Mouse (Mus musculus): Measurements from ENCODE around the gene Syde2. TPM values are rescaled to one million over a fixed set of nuclear protein-coding genes. Genes with fewer than 3 reads are reported as not detected.

Syde2 gene
- polyA plus RNA-seq, 1 experiment from 2014 or later: 0.52 TPM

DNA sequence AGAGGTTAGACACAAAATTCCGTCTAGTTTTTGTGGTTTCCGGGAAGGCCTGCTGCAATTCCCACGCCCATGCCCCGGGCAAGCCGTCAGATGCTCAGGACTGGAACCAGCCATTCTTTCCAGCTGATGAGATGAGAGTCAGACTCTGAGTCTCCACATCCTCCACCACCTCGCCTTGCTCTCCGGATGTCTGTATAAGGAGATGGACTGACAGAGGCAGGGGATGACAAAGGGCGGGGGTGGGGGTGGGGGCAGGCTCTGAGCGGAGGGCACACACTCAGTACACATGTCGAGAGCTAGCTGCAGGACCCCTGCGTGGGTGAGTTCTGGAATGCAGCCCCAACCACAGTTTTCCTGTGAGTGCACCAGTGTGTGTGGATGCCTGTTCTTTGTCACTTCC lies 57.3 kb downstream of the Syde2 start:
- Histone ChIP-seq H3K27ac (no peak overlapping the region), H3K4me3 (replicated peaks) (no peak overlapping the region), H3K9me3 (no peaks in the 10 kb centered on the region; the same call in 1 of the 2 replicates), H3K4me1 (replicated peaks) (no peaks in the 10 kb centered on the region), H3K36me3 (no peaks in the 10 kb centered on the region), H3K9ac (replicated peaks) (no peak overlapping the region), H3K4me2 (replicated peaks) (no peak overlapping the region), H3K27me3 (peaks cover 4% of the 10 kb centered on the region)
- no peak for ATAC-seq
- WGBS: 60% methylated on average over 11 of the region's 11 CpGs

DNA sequence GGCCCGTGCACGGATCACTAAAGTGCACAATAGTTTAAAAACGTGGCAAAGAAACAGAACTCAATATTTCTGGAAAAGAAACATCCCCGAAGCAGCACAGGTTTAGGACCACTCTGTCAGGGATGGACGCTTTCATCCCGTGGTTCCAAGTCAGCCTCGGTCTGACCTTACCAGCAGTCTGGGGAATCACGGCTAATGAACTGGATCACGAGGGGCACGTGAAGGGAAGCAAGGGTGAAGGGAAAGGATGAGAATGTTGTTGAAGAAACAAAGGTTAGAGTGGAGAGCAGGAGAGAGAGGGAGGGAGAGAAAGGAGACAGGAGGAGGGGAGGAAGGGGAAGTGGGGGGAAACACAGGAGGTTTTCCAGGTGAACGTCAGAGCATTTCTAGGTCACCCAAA lies 58.4 kb downstream of the Syde2 start:
- Histone ChIP-seq H3K4me2 (replicated peaks) (no peak overlapping the region), H3K27ac (no peak overlapping the region), H3K36me3 (no peaks in the 10 kb centered on the region), H3K27me3 (peaks cover 4% of the 10 kb centered on the region), H3K9ac (replicated peaks) (no peak overlapping the region), H3K4me1 (replicated peaks) (peaks cover 5% of the 10 kb centered on the region), H3K9me3 (no peaks in the 10 kb centered on the region), H3K4me3 (replicated peaks) (no peak overlapping the region)
- 84% methylated on average over 11 of the region's 11 CpGs for WGBS
- no peak for ATAC-seq

DNA sequence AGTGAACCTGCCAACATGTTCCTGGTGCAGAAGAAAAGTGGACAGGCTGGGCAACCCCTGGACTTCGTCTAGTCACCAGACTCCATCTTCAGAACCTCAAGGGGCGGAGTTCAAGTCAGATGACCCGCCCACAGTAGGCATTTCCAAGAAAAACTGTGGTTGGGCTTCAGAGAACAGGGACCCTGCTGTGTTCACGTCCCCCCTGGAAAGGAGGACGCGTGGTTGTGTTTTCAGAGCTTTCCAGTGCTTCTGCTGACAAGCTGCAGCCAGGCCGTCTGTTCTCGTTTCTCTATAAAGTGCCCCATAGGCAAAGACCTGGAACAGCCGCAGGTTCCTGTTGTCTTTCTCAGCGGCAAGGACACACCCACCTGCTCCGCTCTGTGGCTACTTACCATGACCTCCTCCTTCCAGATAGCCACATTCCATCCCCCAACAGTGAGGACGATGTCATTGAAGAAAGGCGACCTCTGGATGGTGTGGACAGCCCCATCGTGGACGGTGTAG lies 60.1 kb downstream of the Syde2 start:
- H3K27ac ChIP-seq: no peak overlapping the region
- peaks cover 4% of the 10 kb centered on the region for H3K27me3 ChIP-seq
- H3K36me3 ChIP-seq: no peaks in the 10 kb centered on the region
- no peak overlapping the region for H3K4me3 ChIP-seq (replicated peaks)
- no peak overlapping the region for H3K4me2 ChIP-seq (replicated peaks)
- no peak for ATAC-seq
- no peaks in the 10 kb centered on the region for H3K9me3 ChIP-seq
- peaks cover 14% of the 10 kb centered on the region for H3K4me1 ChIP-seq (replicated peaks)
- no peak overlapping the region for H3K9ac ChIP-seq (replicated peaks)
- 26% methylated on average over 15 of the region's 15 CpGs for WGBS

DNA sequence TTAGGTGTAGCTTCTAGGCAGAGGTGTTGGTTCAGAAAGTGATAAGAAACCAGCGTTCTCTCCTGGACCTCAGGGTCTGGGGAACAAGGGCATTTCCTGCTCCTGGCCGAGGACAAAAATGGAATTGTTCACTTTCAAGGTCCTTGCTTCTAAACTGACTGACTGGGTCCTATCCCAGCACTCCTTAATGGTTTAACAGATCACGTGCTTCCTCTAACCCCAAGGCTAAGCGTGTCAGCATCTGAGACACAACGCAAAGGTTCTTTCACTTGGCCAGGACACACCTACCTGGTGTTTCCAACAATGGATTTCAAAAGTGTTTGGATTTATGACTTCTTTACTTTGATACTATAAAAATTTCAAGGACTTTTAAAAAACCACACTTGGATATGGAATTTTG lies 62.3 kb downstream of the Syde2 start:
- Histone ChIP-seq H3K4me2 (replicated peaks) (no peak overlapping the region), H3K27me3 (peaks cover 11% of the 10 kb centered on the region), H3K4me1 (replicated peaks) (peaks cover 19% of the 10 kb centered on the region), H3K9ac (replicated peaks) (no peak overlapping the region), H3K4me3 (replicated peaks) (no peak overlapping the region), H3K36me3 (no peaks in the 10 kb centered on the region), H3K27ac (no peak overlapping the region), H3K9me3 (no peaks in the 10 kb centered on the region)
- 95% methylated on average over 5 of the region's 5 CpGs for WGBS
- no peak for ATAC-seq

DNA sequence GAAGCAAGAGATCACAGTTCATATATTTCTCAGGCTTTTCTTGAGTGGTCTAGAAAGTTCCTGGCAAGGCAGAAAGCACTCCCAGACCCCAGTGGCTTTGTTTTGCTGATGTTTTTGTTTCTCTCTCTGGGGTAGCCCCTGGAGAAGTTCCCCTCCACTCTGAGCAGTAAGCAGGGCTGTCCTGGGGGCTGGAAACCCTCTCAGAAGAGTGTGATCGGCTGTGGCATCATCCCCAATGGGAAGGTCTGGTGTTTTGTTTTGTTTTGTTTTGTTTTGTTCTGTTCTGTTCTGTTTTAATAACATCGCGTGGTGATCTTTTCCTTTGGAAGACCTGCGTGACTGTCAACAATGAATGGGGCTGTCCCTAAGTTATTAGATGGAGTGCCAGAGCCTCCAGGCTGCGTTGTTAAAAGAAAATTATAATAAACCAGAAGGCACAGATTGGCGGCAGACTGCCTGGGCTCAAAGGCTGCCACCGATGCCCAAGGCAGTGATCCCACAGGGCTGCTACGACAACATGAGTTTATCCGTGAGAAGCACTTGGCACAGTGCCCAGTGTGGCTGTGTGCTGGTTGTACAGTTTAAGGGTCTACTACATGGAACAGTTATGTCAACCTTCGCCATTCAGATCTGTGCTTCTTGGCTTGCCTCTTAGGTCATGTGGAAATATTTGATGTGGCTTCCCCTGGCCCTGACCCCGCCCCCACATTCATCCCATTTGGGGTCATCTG lies 63.8 kb downstream of the Syde2 start:
- Histone ChIP-seq H3K27ac (peak overlapping the region; percentile 51), H3K4me2 (replicated peaks) (no peak overlapping the region), H3K4me1 (replicated peaks) (peaks cover 19% of the 10 kb centered on the region)

DNA sequence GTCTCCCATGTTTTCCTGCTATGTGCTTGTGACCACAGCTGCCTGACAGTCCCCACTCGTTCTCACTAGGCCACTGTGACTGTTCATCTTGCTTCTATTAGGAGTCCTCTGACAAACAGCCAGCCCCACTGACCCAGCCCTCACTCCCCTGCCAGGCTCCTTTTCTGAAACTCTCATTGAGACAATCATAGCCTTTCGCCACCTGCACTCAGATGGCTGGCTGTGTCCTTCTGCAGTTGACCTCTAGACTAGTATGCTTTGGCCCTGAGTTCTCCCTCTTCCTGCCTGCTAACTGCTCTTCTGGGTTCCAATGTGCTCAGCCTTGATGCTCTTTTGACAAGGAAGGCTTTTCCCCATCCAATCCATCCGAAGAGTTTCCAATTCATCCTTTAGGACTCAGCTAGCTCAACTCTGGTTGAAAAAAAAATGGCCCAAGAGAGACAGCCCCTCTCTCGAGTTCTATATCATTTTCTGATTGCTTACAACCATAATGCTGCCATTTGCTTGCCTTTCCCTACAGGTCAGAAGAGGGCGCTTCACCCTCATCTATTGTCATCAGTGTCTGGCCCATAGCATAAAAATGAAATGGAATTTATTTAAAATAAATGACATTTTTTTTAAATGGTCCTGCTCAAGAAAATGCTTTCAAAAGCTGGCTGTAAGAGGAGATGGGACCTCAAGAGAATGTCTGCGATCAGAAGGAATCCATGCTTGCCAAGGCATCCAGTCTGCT lies 65.6 kb downstream of the Syde2 start:
- Histone ChIP-seq H3K36me3 (no peaks in the 10 kb centered on the region), H3K9me3 (no peaks in the 10 kb centered on the region), H3K9ac (replicated peaks) (no peak overlapping the region)

More for the DNA sequence above, 63.8 kb downstream of the Syde2 start:
- H3K9ac ChIP-seq (replicated peaks): 0 out of 2 replicates have a peak overlapping the region, but pooled peaks have one; percentile 36
- peaks cover 11% of the 10 kb centered on the region for H3K27me3 ChIP-seq
- H3K9me3 ChIP-seq: no peaks in the 10 kb centered on the region
- no peaks in the 10 kb centered on the region for H3K36me3 ChIP-seq
- 37% methylated on average over 11 of the region's 11 CpGs for WGBS
- H3K4me3 ChIP-seq (replicated peaks): no peak overlapping the region
- peak; percentile 87 for ATAC-seq

DNA sequence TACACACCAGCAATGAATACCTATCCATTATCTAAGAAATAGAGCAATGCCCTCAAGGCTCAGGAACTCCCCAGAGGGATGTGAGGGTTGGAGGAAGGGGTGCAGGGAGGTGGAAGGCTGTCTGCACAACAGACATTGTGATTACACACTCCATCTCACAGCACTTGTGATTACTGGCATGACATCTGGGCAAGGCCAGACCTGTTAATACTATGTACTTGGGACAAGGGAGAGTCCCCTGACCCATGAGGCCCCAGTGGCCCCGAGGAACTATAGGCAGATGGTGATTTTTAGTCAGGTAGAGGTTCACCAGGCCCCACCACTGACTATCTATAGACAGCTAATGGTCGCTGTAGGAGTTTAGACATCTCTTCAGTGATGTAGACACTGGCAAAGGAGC lies 66.2 kb downstream of the Syde2 start:
- Histone ChIP-seq H3K9me3 (no peaks in the 10 kb centered on the region), H3K4me1 (replicated peaks) (peaks cover 19% of the 10 kb centered on the region), H3K4me2 (replicated peaks) (no peak overlapping the region), H3K4me3 (replicated peaks) (no peak overlapping the region), H3K27ac (no peak overlapping the region), H3K36me3 (no peaks in the 10 kb centered on the region), H3K27me3 (0 out of 2 replicates have a peak, but pooled peaks cover 7% of the 10 kb centered on the region), H3K9ac (replicated peaks) (no peak overlapping the region)
- ATAC-seq: no peak
- 83% methylated on average over 2 of the region's 2 CpGs for WGBS

More for the DNA sequence above, 65.6 kb downstream of the Syde2 start:
- no peak for ATAC-seq
- H3K4me1 ChIP-seq (replicated peaks): peaks cover 19% of the 10 kb centered on the region
- H3K27ac ChIP-seq: no peak overlapping the region
- H3K4me2 ChIP-seq (replicated peaks): no peak overlapping the region
- H3K27me3 ChIP-seq: peaks cover 11% of the 10 kb centered on the region
- WGBS: 72% methylated on average over 6 of the region's 6 CpGs
- no peak overlapping the region for H3K4me3 ChIP-seq (replicated peaks)

DNA sequence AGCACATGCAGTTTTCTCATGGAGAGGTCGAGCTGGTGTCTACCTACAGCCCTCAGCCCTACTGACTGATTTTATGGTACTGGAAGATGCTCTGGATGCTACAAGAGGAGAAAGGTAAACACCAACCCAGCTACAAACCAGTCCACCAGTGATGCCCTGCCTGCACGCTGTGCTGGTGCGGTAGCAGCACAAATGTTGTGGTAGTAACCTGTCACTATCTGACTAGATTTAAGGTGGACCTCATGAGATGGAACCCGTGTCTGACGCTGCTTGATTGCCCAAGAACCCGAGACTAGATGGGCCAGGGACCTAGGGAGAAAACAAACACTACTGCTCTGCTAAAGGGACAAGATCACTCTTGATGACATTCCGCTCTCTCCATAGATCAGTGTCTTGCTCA lies 69.5 kb downstream of the Syde2 start:
- H3K27me3 ChIP-seq: 0 out of 2 replicates have a peak, but pooled peaks cover 7% of the 10 kb centered on the region
- no peak overlapping the region for H3K9ac ChIP-seq (replicated peaks)
- ATAC-seq: no peak
- 0 out of 2 replicates have a peak, but pooled peaks cover 6% of the 10 kb centered on the region for H3K4me1 ChIP-seq (replicated peaks)
- H3K36me3 ChIP-seq: no peaks in the 10 kb centered on the region
- H3K27ac ChIP-seq: no peak overlapping the region
- WGBS: 84% methylated on average over 7 of the region's 7 CpGs
- H3K4me2 ChIP-seq (replicated peaks): no peak overlapping the region
- H3K4me3 ChIP-seq (replicated peaks): no peak overlapping the region
- no peaks in the 10 kb centered on the region for H3K9me3 ChIP-seq

DNA sequence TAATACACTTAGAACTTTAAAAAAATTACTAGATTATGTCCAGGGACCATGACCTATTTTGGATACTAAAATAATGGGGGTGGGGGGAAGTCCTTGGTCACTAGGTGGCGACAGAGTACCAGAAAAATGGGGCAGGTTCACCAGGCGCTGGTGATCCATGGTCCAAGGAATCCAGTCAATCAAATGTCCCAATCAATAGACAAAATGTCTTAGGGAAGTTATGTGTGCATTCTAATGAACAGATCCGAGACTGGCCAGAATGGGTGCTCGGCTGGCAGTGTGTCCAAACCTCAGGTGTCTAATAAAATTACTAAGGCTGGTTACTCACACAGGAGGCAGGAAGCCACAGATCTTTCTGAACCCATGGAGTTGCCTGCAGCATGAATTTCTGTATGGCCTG lies 70.6 kb downstream of the Syde2 start:
- H3K9me3 ChIP-seq: no peaks in the 10 kb centered on the region
- no peak overlapping the region for H3K9ac ChIP-seq (replicated peaks)
- 0 out of 2 replicates have a peak, but pooled peaks cover 7% of the 10 kb centered on the region for H3K27me3 ChIP-seq
- 11% methylated on average over 4 of the region's 4 CpGs for WGBS
- no peak overlapping the region for H3K4me2 ChIP-seq (replicated peaks)
- no peak overlapping the region for H3K4me3 ChIP-seq (replicated peaks)
- 0 out of 2 replicates have a peak, but pooled peaks cover 6% of the 10 kb centered on the region for H3K4me1 ChIP-seq (replicated peaks)
- no peaks in the 10 kb centered on the region for H3K36me3 ChIP-seq
- no peak overlapping the region for H3K27ac ChIP-seq
- peak; percentile 55; the same call in 1 of the 2 replicates for ATAC-seq

DNA sequence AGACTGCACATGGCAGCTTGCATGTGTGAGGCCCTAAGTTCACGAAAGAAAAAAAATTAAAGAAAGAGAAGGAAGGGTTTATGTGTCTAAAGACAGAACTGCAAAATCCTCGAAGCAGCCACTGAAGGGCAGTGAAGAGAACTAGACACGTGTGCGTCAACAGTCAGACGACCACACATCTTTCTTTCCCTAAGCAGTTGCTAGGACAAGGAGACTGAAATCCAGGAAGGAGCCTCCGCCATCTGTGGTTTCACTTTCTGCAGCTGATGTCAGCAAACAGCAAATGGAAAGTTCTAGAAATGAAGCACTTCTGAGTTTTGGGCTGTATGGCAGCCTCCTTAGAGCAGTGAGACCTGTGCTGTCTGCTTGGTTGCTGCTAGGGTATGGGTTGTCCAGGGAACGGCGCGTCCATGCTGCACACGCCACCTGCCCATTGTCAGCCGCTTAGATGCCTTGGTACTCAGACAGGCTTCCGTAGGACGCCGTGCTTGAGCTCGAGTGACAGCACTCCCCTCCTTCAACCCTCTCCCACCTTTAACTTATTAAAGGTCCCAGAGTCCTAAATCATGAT lies 71.8 kb downstream of the Syde2 start:
- no peak for ATAC-seq
- WGBS: 85% methylated on average over 15 of the region's 15 CpGs
- no peak overlapping the region for H3K9ac ChIP-seq (replicated peaks)
- no peaks in the 10 kb centered on the region for H3K9me3 ChIP-seq
- H3K27ac ChIP-seq: no peak overlapping the region
- H3K4me1 ChIP-seq (replicated peaks): no peaks in the 10 kb centered on the region
- H3K4me2 ChIP-seq (replicated peaks): no peak overlapping the region
- 0 out of 2 replicates have a peak, but pooled peaks cover 2% of the 10 kb centered on the region for H3K27me3 ChIP-seq
- H3K36me3 ChIP-seq: no peaks in the 10 kb centered on the region
- H3K4me3 ChIP-seq (replicated peaks): no peak overlapping the region

DNA sequence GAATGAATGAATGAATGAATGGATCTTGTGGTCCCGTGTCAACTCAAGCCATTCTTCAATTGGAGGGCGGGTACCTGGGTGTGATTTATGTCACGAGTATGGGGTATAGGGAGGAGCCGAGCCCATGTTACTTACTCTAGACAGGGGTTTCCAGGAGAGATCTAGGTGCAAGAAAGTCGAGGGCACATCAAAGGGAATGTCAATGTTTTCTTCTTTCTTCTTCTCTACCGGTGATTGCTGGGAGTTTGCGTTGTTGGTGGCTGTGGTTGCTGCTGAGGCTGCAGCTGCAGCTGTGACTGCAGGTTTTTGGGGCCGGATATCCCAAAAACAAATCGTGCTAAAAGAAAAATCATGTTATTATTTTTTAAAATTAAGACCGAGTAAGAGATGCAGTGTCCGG lies 75.5 kb downstream of the Syde2 start:
- no peaks in the 10 kb centered on the region for H3K27me3 ChIP-seq
- no peaks in the 10 kb centered on the region for H3K36me3 ChIP-seq
- H3K4me2 ChIP-seq (replicated peaks): no peak overlapping the region
- H3K9ac ChIP-seq (replicated peaks): no peak overlapping the region
- H3K4me1 ChIP-seq (replicated peaks): no peaks in the 10 kb centered on the region
- H3K4me3 ChIP-seq (replicated peaks): no peak overlapping the region
- no peak overlapping the region for H3K27ac ChIP-seq
- ATAC-seq: no peak
- H3K9me3 ChIP-seq: no peaks in the 10 kb centered on the region
- 89% methylated on average over 11 of the region's 11 CpGs for WGBS

DNA sequence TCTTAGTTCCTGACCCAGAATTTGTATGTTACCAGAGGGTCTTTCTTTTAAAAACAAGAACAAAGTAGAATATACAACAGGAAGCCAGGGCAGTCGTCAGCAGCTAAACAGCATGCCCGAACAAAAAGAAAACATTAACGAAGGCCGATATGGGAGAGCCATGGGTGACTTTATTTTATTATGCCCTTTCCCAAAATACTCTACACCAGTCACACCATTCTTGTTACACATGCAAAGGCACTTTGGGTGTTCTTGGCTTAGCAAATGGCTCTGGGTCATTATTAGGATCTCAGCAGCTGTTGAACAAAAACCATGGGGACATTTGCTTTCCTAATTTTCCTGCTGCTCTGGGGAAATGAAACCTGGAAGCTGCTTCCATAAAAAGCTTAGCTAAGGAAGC lies 81.6 kb downstream of the Syde2 start:
- no peaks in the 10 kb centered on the region for H3K9me3 ChIP-seq

More for the DNA sequence above, 81.6 kb downstream of the Syde2 start:
- 90% methylated on average over 4 of the region's 4 CpGs for WGBS
- Histone ChIP-seq H3K27me3 (no peaks in the 10 kb centered on the region), H3K4me1 (replicated peaks) (no peaks in the 10 kb centered on the region), H3K36me3 (no peaks in the 10 kb centered on the region), H3K4me3 (replicated peaks) (no peak overlapping the region), H3K4me2 (replicated peaks) (no peak overlapping the region), H3K9ac (replicated peaks) (no peak overlapping the region), H3K27ac (no peak overlapping the region)
- ATAC-seq: no peak

All from midbrain, embryonic 13.5 days (tissue).